In the genomic region with DNA sequence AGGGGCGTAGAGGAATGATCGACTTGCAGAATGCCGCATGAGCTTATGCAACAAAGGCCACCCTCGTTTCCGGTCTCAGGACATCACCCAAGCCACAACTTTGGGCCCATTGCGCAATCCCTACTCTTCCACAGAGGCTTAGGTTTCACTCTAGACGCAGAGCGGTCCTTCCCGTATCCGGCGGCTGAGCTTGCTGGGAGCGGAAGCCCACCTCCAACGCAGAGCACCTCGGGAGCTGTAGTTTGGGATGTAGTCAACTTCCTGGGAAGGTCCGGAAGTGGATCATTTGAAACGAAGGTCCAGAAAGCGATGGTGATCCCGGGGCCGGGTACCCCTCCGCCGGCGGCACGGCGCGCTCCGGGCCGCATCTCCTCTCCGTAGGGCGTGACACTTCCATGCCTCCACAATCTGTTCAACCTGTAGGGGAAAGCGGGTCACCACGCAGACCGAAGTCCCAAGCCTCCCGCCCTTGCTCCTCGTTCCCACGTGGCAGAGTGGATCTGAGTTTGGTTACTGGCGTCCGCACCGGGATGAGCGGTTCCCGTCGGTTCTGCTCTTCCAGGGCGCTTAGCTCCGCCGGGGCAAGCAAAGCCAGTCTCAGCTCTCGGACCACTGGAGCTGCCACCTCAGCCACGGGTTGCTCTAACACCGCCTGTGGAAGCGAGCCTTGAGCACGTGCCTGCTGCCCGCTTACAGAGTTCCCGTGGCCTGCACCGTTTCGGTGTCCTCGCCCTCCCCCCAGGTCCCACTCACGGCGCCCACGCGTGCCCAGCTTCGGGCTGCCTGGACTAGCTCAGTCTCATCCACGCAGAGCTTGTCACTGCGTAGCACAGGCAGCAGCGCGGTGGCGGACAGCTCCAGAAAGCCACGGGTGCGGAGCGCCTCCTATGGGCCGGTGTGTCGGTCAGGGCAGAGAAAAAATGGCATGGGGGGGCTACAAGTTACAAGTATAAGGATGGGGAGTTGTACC, we compare ENCODE assay signal across 7 mouse cellular contexts. TPM values are rescaled to one million over a fixed set of nuclear protein-coding genes. Genes with fewer than 3 reads are reported as not detected.
A peak's percentile ranks its signal among the peaks of the same experiment; 100 is the strongest.
DNase-seq lines count a peak whose midpoint lies in the region; ATAC-seq and TF ChIP-seq lines count a peak whose summit lies in the region.

No protein-coding gene starts in this region.

- H3K9me3 ChIP-seq in intestine, postnatal 0 days (ENCODE audit: control insufficient read depth), result no peaks in the 10 kb centered on the region
- H3K9me3 ChIP-seq in midbrain, embryonic 12.5 days, result no peaks in the 10 kb centered on the region

- intact Hi-C loops in left cerebral cortex, postnatal 4 days (cut with DNase I), result no loop called here

- H3K4me1 ChIP-seq in intestine, postnatal 0 days (replicated peaks; ENCODE audit: control insufficient read depth, insufficient read depth, low read length), result 0 out of 2 replicates have a peak, but pooled peaks cover 7% of the 10 kb centered on the region
- H3K4me1 ChIP-seq in midbrain, embryonic 12.5 days, result peaks cover 26% of the 10 kb centered on the region
- peaks cover 23% of the 10 kb centered on the region for H3K4me1 ChIP-seq in small intestine, adult 2 months (ENCODE audit: control insufficient read depth, insufficient read depth, insufficient read length, low read length)

- H3K36me3 ChIP-seq in intestine, postnatal 0 days (ENCODE audit: control insufficient read depth, insufficient read depth), result no peaks in the 10 kb centered on the region; the same call in 1 of the 2 replicates
- H3K36me3 ChIP-seq in midbrain, embryonic 12.5 days, result no peaks in the 10 kb centered on the region
- no peaks in the 10 kb centered on the region for H3K36me3 ChIP-seq in small intestine, adult 2 months (ENCODE audit: control insufficient read depth, insufficient read depth, low read length)

- H3K27me3 ChIP-seq in intestine, postnatal 0 days (replicated peaks; ENCODE audit: control insufficient read depth, insufficient read depth, low read length), result no peaks in the 10 kb centered on the region
- no peaks in the 10 kb centered on the region for H3K27me3 ChIP-seq in midbrain, embryonic 12.5 days
- no peaks in the 10 kb centered on the region for H3K27me3 ChIP-seq in small intestine, adult 2 months (ENCODE audit: control insufficient read depth, insufficient read depth, low read length)

- WGBS in intestine, postnatal 0 days, result under 1% methylated on average over 69 of the region's 69 CpGs
- WGBS in midbrain, embryonic 12.5 days, result under 1% methylated on average over 69 of the region's 69 CpGs
- under 1% methylated on average over 69 of the region's 69 CpGs for WGBS in small intestine, adult 2 months

- peak; percentile 50; the same call in 1 of the 2 replicates for TF ChIP-seq POLR2A in small intestine, adult 2 months (IDR thresholded peaks at IDR 0.05; ENCODE audit: low read depth, low read length)

- TF ChIP-seq CTCF in intestine, postnatal 0 days (IDR thresholded peaks at IDR 0.05; ENCODE audit: low read depth), result peak; percentile 96
- peak; percentile 80 for TF ChIP-seq CTCF in small intestine, adult 2 months (IDR thresholded peaks at IDR 0.05; ENCODE audit: extremely low read depth, insufficient read length, insufficient replicate concordance, low read depth, low read length)

- peak; percentile 88 for ATAC-seq in intestine, postnatal 0 days
- ATAC-seq in midbrain, embryonic 12.5 days (ENCODE audit: low FRiP score, low read depth), result peak; percentile 93

- peak overlapping the region; percentile 50 for H3K9ac ChIP-seq in intestine, postnatal 0 days (ENCODE audit: low read depth, low read length)
- peak overlapping the region; percentile 72 for H3K9ac ChIP-seq in midbrain, embryonic 12.5 days (replicated peaks)

- peak; percentile 98 for DNase-seq in adrenal gland, adult 8-10 months
- DNase-seq in embryo, embryonic 9.5 days (ENCODE audit: extremely low spot score), result peak; percentile 91
- DNase-seq in gastrocnemius, postnatal 4 days (ENCODE audit: low spot score in 2 of 2), result peak; percentile 81 to 91
- peak; percentile 92 for DNase-seq in left cerebral cortex, postnatal 4 days

- H3K27ac ChIP-seq in intestine, postnatal 0 days (ENCODE audit: low read depth, low read length), result peak overlapping the region; percentile 63
- H3K27ac ChIP-seq in midbrain, embryonic 12.5 days (replicated peaks), result peak overlapping the region; percentile 87
- peak overlapping the region; percentile 78 for H3K27ac ChIP-seq in small intestine, adult 2 months (ENCODE audit: insufficient read depth, low read depth, low read length)

- H3K4me2 ChIP-seq in intestine, postnatal 0 days (replicated peaks; ENCODE audit: low read depth), result peak overlapping the region; percentile 98
- H3K4me2 ChIP-seq in midbrain, embryonic 12.5 days (replicated peaks), result peak overlapping the region; percentile 99

- peak overlapping the region; percentile 53 for H3K4me3 ChIP-seq in intestine, postnatal 0 days (ENCODE audit: low read depth, low read length)
- H3K4me3 ChIP-seq in midbrain, embryonic 12.5 days, result peak overlapping the region; percentile 62
- peak overlapping the region; percentile 74 for H3K4me3 ChIP-seq in small intestine, adult 2 months (ENCODE audit: low read depth, low read length)

RNA-seq across cellular contexts. Expression of gene Btbd19, which starts 4.8 kb away (rescaled TPM):
- total RNA-seq in adrenal gland, adult 8-10 months (2022), result 10 to 100 TPM in 1 of 4 experiments, 1 to 10 TPM in 3; 6.6 to 11.4 (median 9.1) TPM
- total RNA-seq in gastrocnemius, postnatal 4 days (2021), result 1 to 10 TPM; 6.2 to 8.8 TPM
- 2.9 and 3.5 TPM in 2 replicates for polyA plus RNA-seq in intestine, postnatal 0 days (2015; fragmentation: Nextera tagmentation; extraction: Ambion mirVana)
- total RNA-seq in left cerebral cortex, postnatal 4 days (2021), result 1 to 10 TPM; 8.0 to 8.4 TPM
- 3.8 and 4.2 TPM in 2 replicates for polyA plus RNA-seq in midbrain, embryonic 12.5 days (2016; fragmentation: Nextera tagmentation; extraction: Ambion mirVana)
- 3.8 and 4.5 TPM in 2 replicates for polyA plus RNA-seq in small intestine, adult 2 months (2012; rRNA removed)

RNA-seq across cellular contexts. Expression of gene Tctex1d4, which starts 5.9 kb away (rescaled TPM):
- not detected for total RNA-seq in adrenal gland, adult 8-10 months (2022)
- under 1 TPM in 1 of 2 experiments, not detected in 1; 0.47 TPM for total RNA-seq in gastrocnemius, postnatal 4 days (2021)
- polyA plus RNA-seq in intestine, postnatal 0 days (2015; fragmentation: Nextera tagmentation; extraction: Ambion mirVana), result 0.22 TPM in 2 replicates
- under 1 TPM; 0.52 to 0.58 TPM for total RNA-seq in left cerebral cortex, postnatal 4 days (2021)
- polyA plus RNA-seq in midbrain, embryonic 12.5 days (2016; fragmentation: Nextera tagmentation; extraction: Ambion mirVana), result not detected in 2 replicates
- 0.33 and 0.62 TPM in 2 replicates for polyA plus RNA-seq in small intestine, adult 2 months (2012; rRNA removed)

RNA-seq across cellular contexts. Expression of gene Plk3, which starts 13.0 kb away (rescaled TPM):
- total RNA-seq in adrenal gland, adult 8-10 months (2022), result 10 to 100 TPM in 1 of 4 experiments, 1 to 10 TPM in 3; 4.5 to 18.0 (median 5.8) TPM
- total RNA-seq in gastrocnemius, postnatal 4 days (2021), result 1 to 10 TPM; 2.3 to 3.6 TPM
- 5.3 and 7.0 TPM in 2 replicates for polyA plus RNA-seq in intestine, postnatal 0 days (2015; fragmentation: Nextera tagmentation; extraction: Ambion mirVana)
- total RNA-seq in left cerebral cortex, postnatal 4 days (2021), result 10 to 100 TPM; 19.4 to 21.4 TPM
- 33.1 and 40.4 TPM in 2 replicates for polyA plus RNA-seq in midbrain, embryonic 12.5 days (2016; fragmentation: Nextera tagmentation; extraction: Ambion mirVana)
- 23.5 and 23.9 TPM in 2 replicates for polyA plus RNA-seq in small intestine, adult 2 months (2012; rRNA removed)

RNA-seq across cellular contexts. Expression of gene Ptch2, which starts 24.9 kb away (rescaled TPM):
- total RNA-seq in adrenal gland, adult 8-10 months (2022), result 1 to 10 TPM; 3.8 to 9.0 (median 8.3) TPM
- total RNA-seq in gastrocnemius, postnatal 4 days (2021), result 10 to 100 TPM; 10.4 to 12.8 TPM
- polyA plus RNA-seq in intestine, postnatal 0 days (2015; fragmentation: Nextera tagmentation; extraction: Ambion mirVana), result 1.3 and 1.4 TPM in 2 replicates
- 1 to 10 TPM; 5.8 to 6.5 TPM for total RNA-seq in left cerebral cortex, postnatal 4 days (2021)
- 5.3 and 7.0 TPM in 2 replicates for polyA plus RNA-seq in midbrain, embryonic 12.5 days (2016; fragmentation: Nextera tagmentation; extraction: Ambion mirVana)
- polyA plus RNA-seq in small intestine, adult 2 months (2012; rRNA removed), result 2.4 and 3.7 TPM in 2 replicates

RNA-seq across cellular contexts. Expression of gene Rps8, which starts 35.3 kb away (rescaled TPM):
- 1,000 to 10,000 TPM in 2 of 4 experiments, 100 to 1,000 TPM in 2; 974 to 1,059 (median 1,012) TPM for total RNA-seq in adrenal gland, adult 8-10 months (2022)
- total RNA-seq in gastrocnemius, postnatal 4 days (2021), result 1,000 to 10,000 TPM; 1,262 to 1,321 TPM
- polyA plus RNA-seq in intestine, postnatal 0 days (2015; fragmentation: Nextera tagmentation; extraction: Ambion mirVana), result 563 and 564 TPM in 2 replicates
- 100 to 1,000 TPM; 774 to 852 TPM for total RNA-seq in left cerebral cortex, postnatal 4 days (2021)
- polyA plus RNA-seq in midbrain, embryonic 12.5 days (2016; fragmentation: Nextera tagmentation; extraction: Ambion mirVana), result 573 and 608 TPM in 2 replicates
- polyA plus RNA-seq in small intestine, adult 2 months (2012; rRNA removed), result 205 and 258 TPM in 2 replicates

Comparison
In these comparisons a context has a peak if more than half of its experiments do, and no peak if none do; other contexts are left out.
1. Peak in every context shown above with its lines: DNase-seq, ATAC-seq, H3K4me3 ChIP-seq and H3K27ac ChIP-seq.